Mouse (Mus musculus) heart, embryonic 16.5 days (tissue): ENCODE measurements around the gene Grk3. TPM values are rescaled to one million over a fixed set of nuclear protein-coding genes. Genes with fewer than 3 reads are reported as not detected.

ENCODE experiments used
- ATAC-seq: fragments of 200-750 bp; cut with Nextera tagmentation; replicated peaks from 2 replicates; pipeline ENCODE4 v1.8.0; 2017; ENCODE audit warnings: moderate number of reproducible peaks; ENCODE audit not compliant: insufficient read depth, low FRiP score; ENCODE audit errors: extremely low read depth
- H3K27ac ChIP-seq: fragments of 300-500 bp; sonication (generic); 2 replicates; pipeline ENCODE4 v1.5.1; 2014; ENCODE audit warnings: mild to moderate bottlenecking, low read length, control low read depth, moderate library complexity
- H3K27me3 ChIP-seq: fragments of 300-500 bp; sonication (generic); 2 replicates; pipeline ENCODE4 v1.6.1; 2014; ENCODE audit warnings: low read length, mixed read lengths; ENCODE audit not compliant: control insufficient read depth, insufficient read depth
- H3K36me3 ChIP-seq: fragments of 300-500 bp; sonication (generic); 2 replicates; pipeline ENCODE4 v1.6.1; 2014; ENCODE audit not compliant: control insufficient read depth, insufficient read depth
- H3K4me1 ChIP-seq: fragments of 300-500 bp; sonication (generic); 2 replicates; pipeline ENCODE4 v1.6.1; 2014; ENCODE audit warnings: low read length, mixed read lengths; ENCODE audit not compliant: control insufficient read depth, insufficient read depth
- H3K4me2 ChIP-seq: fragments of 300-500 bp; sonication (generic); 2 replicates; pipeline ENCODE4 v1.6.1; 2014; ENCODE audit warnings: low read depth, mild to moderate bottlenecking, control low read depth, low read length
- H3K4me3 ChIP-seq: fragments of 300-500 bp; sonication (generic); 2 replicates; pipeline ENCODE4 v1.5.1; 2014; ENCODE audit warnings: mild to moderate bottlenecking, control low read depth, low read length
- H3K9ac ChIP-seq: fragments of 300-500 bp; sonication (generic); 2 replicates; pipeline ENCODE4 v1.6.1; 2014; ENCODE audit warnings: low read length, control low read depth
- H3K9me3 ChIP-seq: fragments of 300-500 bp; sonication (generic); replicated peaks from 2 replicates; pipeline ENCODE4 v1.6.1; 2016; ENCODE audit warnings: low read length; ENCODE audit not compliant: control insufficient read depth
- WGBS: fragments of 180-500 bp; shearing (Covaris S2); extraction: QIAGEN DNeasy Blood & Tissue Kit; methylation state at CpG from one replicate; pipeline ENCODE4 v1.1.7; 2014; 5-methylcytosine and 5-hydroxymethylcytosine counted together
- polyA plus RNA-seq: library from polyadenylated mRNA; unstranded; fragments of >200 nt; fragmentation: Nextera tagmentation; extraction: Ambion mirVana; gene quantifications from 2 replicates; pipeline ENCODE4 v1.2.1, GENCODE M21; 2015

Grk3 gene
- polyA plus RNA-seq, 1 experiment from 2014 or later, result 23.9 TPM

- H3K27ac ChIP-seq, result no peak overlapping the region
- H3K27me3 ChIP-seq, result no peaks in the 10 kb centered on the region
- peaks cover 9% of the 10 kb centered on the region for H3K4me1 ChIP-seq
- no peak for ATAC-seq
- 76% methylated on average over 6 of the region's 6 CpGs for WGBS
- H3K4me3 ChIP-seq, result no peak overlapping the region
- no peak overlapping the region for H3K4me2 ChIP-seq
- H3K36me3 ChIP-seq, result no peaks in the 10 kb centered on the region
- no peak overlapping the region for H3K9ac ChIP-seq
- H3K9me3 ChIP-seq, result no peaks in the 10 kb centered on the region
Observed at GRCm38 (mm10) chr5:112962166-112962565, 53.4 kb downstream of the Grk3 start.

GRCm38 (mm10) chr5:112960911-112961310 lies 54.7 kb downstream of the Grk3 start:
- Histone ChIP-seq H3K36me3 (no peaks in the 10 kb centered on the region), H3K4me3 (no peak overlapping the region), H3K4me1 (peaks cover 17% of the 10 kb centered on the region), H3K27me3 (no peaks in the 10 kb centered on the region), H3K27ac (0 out of 2 replicates have a peak overlapping the region, but pooled peaks have one; percentile 11), H3K9ac (no peak overlapping the region), H3K4me2 (no peak overlapping the region), H3K9me3 (no peaks in the 10 kb centered on the region)
- ATAC-seq, result peak; percentile 24; the same call in 1 of the 2 replicates
- 27% methylated on average over 3 of the region's 3 CpGs for WGBS

GRCm38 (mm10) chr5:112958293-112958692 lies 57.3 kb downstream of the Grk3 start:
- no peaks in the 10 kb centered on the region for H3K9me3 ChIP-seq
- H3K27me3 ChIP-seq, result no peaks in the 10 kb centered on the region
- H3K36me3 ChIP-seq, result no peaks in the 10 kb centered on the region
- 73% methylated on average over 5 of the region's 5 CpGs for WGBS
- H3K27ac ChIP-seq, result no peak overlapping the region
- H3K9ac ChIP-seq, result no peak overlapping the region
- H3K4me2 ChIP-seq, result no peak overlapping the region
- peaks cover 17% of the 10 kb centered on the region for H3K4me1 ChIP-seq
- ATAC-seq, result no peak
- no peak overlapping the region for H3K4me3 ChIP-seq

GRCm38 (mm10) chr5:112956841-112957240 lies 58.8 kb downstream of the Grk3 start:
- WGBS, result 28% methylated on average over 12 of the region's 12 CpGs
- Histone ChIP-seq H3K27ac (peak overlapping the region; percentile 42; the same call in 1 of the 2 replicates), H3K4me2 (peak overlapping the region; percentile 57), H3K36me3 (no peaks in the 10 kb centered on the region), H3K4me3 (no peak overlapping the region; the same call in 1 of the 2 replicates), H3K9me3 (no peaks in the 10 kb centered on the region), H3K9ac (peak overlapping the region; percentile 50; the same call in 1 of the 2 replicates), H3K27me3 (no peaks in the 10 kb centered on the region), H3K4me1 (peaks cover 17% of the 10 kb centered on the region)
- ATAC-seq, result no peak

GRCm38 (mm10) chr5:112956368-112956767 lies 59.2 kb downstream of the Grk3 start:
- no peaks in the 10 kb centered on the region for H3K9me3 ChIP-seq
- H3K4me2 ChIP-seq, result peak overlapping the region; percentile 57
- H3K4me1 ChIP-seq, result peaks cover 17% of the 10 kb centered on the region
- H3K9ac ChIP-seq, result no peak overlapping the region; the same call in 1 of the 2 replicates
- H3K36me3 ChIP-seq, result no peaks in the 10 kb centered on the region
- WGBS, result 86% methylated on average over 8 of the region's 8 CpGs
- H3K4me3 ChIP-seq, result no peak overlapping the region
- no peaks in the 10 kb centered on the region for H3K27me3 ChIP-seq
- no peak overlapping the region for H3K27ac ChIP-seq
- no peak for ATAC-seq

- Histone ChIP-seq H3K27me3 (no peaks in the 10 kb centered on the region), H3K36me3 (0 out of 2 replicates have a peak, but pooled peaks cover 4% of the 10 kb centered on the region), H3K27ac (no peak overlapping the region), H3K4me1 (no peaks in the 10 kb centered on the region), H3K4me3 (no peak overlapping the region), H3K9me3 (no peaks in the 10 kb centered on the region), H3K9ac (no peak overlapping the region), H3K4me2 (no peak overlapping the region)
- 82% methylated on average over 3 of the region's 3 CpGs for WGBS
- ATAC-seq, result no peak
Observed at GRCm38 (mm10) chr5:112950847-112951246, 64.7 kb downstream of the Grk3 start.

- no peaks in the 10 kb centered on the region for H3K4me1 ChIP-seq
- ATAC-seq, result no peak
- H3K36me3 ChIP-seq, result peaks cover 12% of the 10 kb centered on the region
- 75% methylated on average over 7 of the region's 7 CpGs for whole genome bisulfite sequencing
- no peaks in the 10 kb centered on the region for H3K9me3 ChIP-seq
- H3K9ac ChIP-seq, result no peak overlapping the region
- no peak overlapping the region for H3K27ac ChIP-seq
- H3K27me3 ChIP-seq, result no peaks in the 10 kb centered on the region
- H3K4me2 ChIP-seq, result no peak overlapping the region
- H3K4me3 ChIP-seq, result no peak overlapping the region
Observed at GRCm38 (mm10) chr5:112945925-112946324, 69.7 kb downstream of the Grk3 start.

- Histone ChIP-seq H3K27me3 (no peaks in the 10 kb centered on the region), H3K4me3 (no peak overlapping the region), H3K36me3 (peaks cover 17% of the 10 kb centered on the region), H3K4me2 (no peak overlapping the region), H3K9me3 (no peaks in the 10 kb centered on the region), H3K9ac (no peak overlapping the region), H3K27ac (no peak overlapping the region), H3K4me1 (no peaks in the 10 kb centered on the region)
- whole genome bisulfite sequencing, result 71% methylated on average over 7 of the region's 7 CpGs
- no peak for ATAC-seq
Observed at GRCm38 (mm10) chr5:112942244-112942643, 73.3 kb downstream of the Grk3 start.

- ATAC-seq, result no peak
- no peak overlapping the region for H3K4me2 ChIP-seq
- peaks cover 13% of the 10 kb centered on the region for H3K36me3 ChIP-seq
- H3K27me3 ChIP-seq, result no peaks in the 10 kb centered on the region
- peaks cover 11% of the 10 kb centered on the region for H3K4me1 ChIP-seq
- no peaks in the 10 kb centered on the region for H3K9me3 ChIP-seq
- no peak overlapping the region for H3K4me3 ChIP-seq
- WGBS, result 85% methylated on average over 12 of the region's 12 CpGs
- H3K27ac ChIP-seq, result no peak overlapping the region
- no peak overlapping the region for H3K9ac ChIP-seq
Observed at GRCm38 (mm10) chr5:112941001-112941400, 74.6 kb downstream of the Grk3 start.
